Mouse (Mus musculus) kidney, adult 2 months (tissue): ENCODE data around the gene Stpg3. TPM values are rescaled to one million over a fixed set of nuclear protein-coding genes. Genes with fewer than 3 reads are reported as not detected.

Experiments used
- DNase-seq: peaks from one replicate; pipeline ENCODE4 v3.0.0; 2021
- H3K27ac ChIP-seq: fragments of 200-500 bp; 2 replicates; pipeline ENCODE4 v1.5.1; 2012; ENCODE audit warnings: low read depth, low read length, control low read depth, inconsistent platforms; ENCODE audit not compliant: insufficient read depth
- H3K27me3 ChIP-seq: fragments of 200-500 bp; replicated peaks from 2 replicates; pipeline ENCODE4 v1.6.1; 2012; ENCODE audit warnings: mild to moderate bottlenecking, moderate library complexity, low read length, inconsistent platforms; ENCODE audit not compliant: control insufficient read depth, insufficient read depth
- H3K36me3 ChIP-seq: fragments of 200-500 bp; 2 replicates; pipeline ENCODE4 v1.6.1; 2012; ENCODE audit warnings: mild to moderate bottlenecking, moderate library complexity, low read length, inconsistent platforms; ENCODE audit not compliant: control insufficient read depth, insufficient read depth
- H3K4me1 ChIP-seq: fragments of 200-500 bp; 2 replicates; pipeline ENCODE4 v1.6.1; 2011; ENCODE audit warnings: low read length; ENCODE audit not compliant: control insufficient read depth, insufficient read depth
- H3K4me3 ChIP-seq: fragments of 200-500 bp; 2 replicates; pipeline ENCODE4 v1.5.1; 2011; ENCODE audit warnings: mild to moderate bottlenecking, low read depth, low read length, control low read depth; ENCODE audit not compliant: insufficient read depth
- CTCF ChIP-seq: fragments of 200-500 bp; conservative IDR thresholded peaks from 2 replicates; pipeline ENCODE4 v1.5.1; 2011; ENCODE audit warnings: low read depth, mild to moderate bottlenecking, control low read depth, low read length, moderate library complexity, mixed read lengths; ENCODE audit not compliant: insufficient read depth, insufficient read length
- POLR2A ChIP-seq: fragments of 200-500 bp; IDR thresholded peaks from one replicate; pipeline ENCODE4 v1.6.1; 2011; ENCODE audit warnings: low read depth, low read length, control low read depth
- WGBS: fragments of 180-500 bp; shearing (Covaris S2); methylation state at CpG from one replicate; pipeline ENCODE4 v1.1.7; 2018; 5-methylcytosine and 5-hydroxymethylcytosine counted together
- polyA plus RNA-seq: library from polyadenylated mRNA; depleted of rRNA; stranded (reverse); fragments of >200 nt; gene quantifications from 2 replicates; pipeline ENCODE4 v1.2.3, GENCODE M21; 2012

Gene Stpg3
- polyA plus RNA-seq, 1 experiment = 0.42 TPM

- Histone ChIP-seq H3K36me3 (no peaks in the 10 kb centered on the region), H3K4me3 (peak overlapping the region; percentile 4), H3K4me1 (no peaks in the 10 kb centered on the region; the same call in 1 of the 2 replicates), H3K27ac (peak overlapping the region; percentile 32), H3K27me3 (no peaks in the 10 kb centered on the region)
- WGBS = under 1% methylated on average over 7 of the region's 7 CpGs
- DNase-seq = peak; percentile 96
- TF ChIP-seq POLR2A (peak; percentile 10), CTCF (peak; percentile 93)
These were observed 14.0 kb upstream of the Stpg3 start for GRCm38 (mm10) chr2:25228431-25228889.

GRCm38 (mm10) chr2:25227406-25227805 is 13.0 kb upstream of the Stpg3 start:
- DNase-seq = no peak
- WGBS = 86% methylated on average over 4 of the region's 4 CpGs
- H3K36me3 ChIP-seq = no peaks in the 10 kb centered on the region
- no peaks in the 10 kb centered on the region for H3K27me3 ChIP-seq
- no peak overlapping the region for H3K27ac ChIP-seq
- no peak overlapping the region for H3K4me3 ChIP-seq
- TF ChIP-seq CTCF (no peak), POLR2A (no peak)
- no peaks in the 10 kb centered on the region; the same call in 1 of the 2 replicates for H3K4me1 ChIP-seq

- no peak overlapping the region for H3K4me3 ChIP-seq
- WGBS = 87% methylated on average over 5 of the region's 5 CpGs
- no peaks in the 10 kb centered on the region for H3K27me3 ChIP-seq
- H3K27ac ChIP-seq = no peak overlapping the region
- no peaks in the 10 kb centered on the region for H3K36me3 ChIP-seq
- no peak for DNase-seq
- H3K4me1 ChIP-seq = no peaks in the 10 kb centered on the region; the same call in 1 of the 2 replicates
- no peak for TF ChIP-seq CTCF
- TF ChIP-seq POLR2A = no peak
These were observed 12.4 kb upstream of the Stpg3 start for GRCm38 (mm10) chr2:25226864-25227263.

DNA sequence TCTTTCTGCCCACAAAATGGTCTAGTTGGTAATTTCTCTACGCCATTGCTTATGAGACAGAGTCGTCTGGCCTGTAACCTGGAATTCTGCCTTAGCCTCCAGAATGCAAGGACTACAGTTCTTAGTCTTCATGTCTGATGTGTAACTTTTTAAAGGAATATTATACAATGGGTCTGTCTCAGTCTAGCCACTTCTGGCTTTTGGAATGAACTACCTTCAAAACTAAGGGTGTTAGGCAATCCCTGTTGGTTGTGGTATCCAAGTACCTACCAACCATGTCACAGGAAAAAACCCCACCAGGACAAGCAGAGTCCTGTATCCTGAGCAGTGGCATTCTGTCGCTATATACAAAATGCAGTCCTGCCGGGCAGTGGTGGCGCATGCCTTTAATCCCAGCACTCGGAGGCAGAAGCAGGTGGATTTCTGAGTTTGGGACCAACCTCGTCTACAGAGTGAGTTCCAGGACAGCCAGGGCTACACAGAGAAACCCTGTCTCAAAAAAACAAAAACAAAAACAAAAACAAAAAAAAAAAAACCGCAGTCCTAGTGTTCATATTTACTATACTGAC is 11.5 kb upstream of the Stpg3 start:
- Histone ChIP-seq H3K36me3 (no peaks in the 10 kb centered on the region), H3K4me3 (no peak overlapping the region), H3K4me1 (no peaks in the 10 kb centered on the region; the same call in 1 of the 2 replicates), H3K27ac (peak overlapping the region; percentile 97), H3K27me3 (no peaks in the 10 kb centered on the region)
- no peak for TF ChIP-seq CTCF
- TF ChIP-seq POLR2A = no peak
- WGBS = 69% methylated on average over 8 of the region's 8 CpGs
- DNase-seq = no peak

DNA sequence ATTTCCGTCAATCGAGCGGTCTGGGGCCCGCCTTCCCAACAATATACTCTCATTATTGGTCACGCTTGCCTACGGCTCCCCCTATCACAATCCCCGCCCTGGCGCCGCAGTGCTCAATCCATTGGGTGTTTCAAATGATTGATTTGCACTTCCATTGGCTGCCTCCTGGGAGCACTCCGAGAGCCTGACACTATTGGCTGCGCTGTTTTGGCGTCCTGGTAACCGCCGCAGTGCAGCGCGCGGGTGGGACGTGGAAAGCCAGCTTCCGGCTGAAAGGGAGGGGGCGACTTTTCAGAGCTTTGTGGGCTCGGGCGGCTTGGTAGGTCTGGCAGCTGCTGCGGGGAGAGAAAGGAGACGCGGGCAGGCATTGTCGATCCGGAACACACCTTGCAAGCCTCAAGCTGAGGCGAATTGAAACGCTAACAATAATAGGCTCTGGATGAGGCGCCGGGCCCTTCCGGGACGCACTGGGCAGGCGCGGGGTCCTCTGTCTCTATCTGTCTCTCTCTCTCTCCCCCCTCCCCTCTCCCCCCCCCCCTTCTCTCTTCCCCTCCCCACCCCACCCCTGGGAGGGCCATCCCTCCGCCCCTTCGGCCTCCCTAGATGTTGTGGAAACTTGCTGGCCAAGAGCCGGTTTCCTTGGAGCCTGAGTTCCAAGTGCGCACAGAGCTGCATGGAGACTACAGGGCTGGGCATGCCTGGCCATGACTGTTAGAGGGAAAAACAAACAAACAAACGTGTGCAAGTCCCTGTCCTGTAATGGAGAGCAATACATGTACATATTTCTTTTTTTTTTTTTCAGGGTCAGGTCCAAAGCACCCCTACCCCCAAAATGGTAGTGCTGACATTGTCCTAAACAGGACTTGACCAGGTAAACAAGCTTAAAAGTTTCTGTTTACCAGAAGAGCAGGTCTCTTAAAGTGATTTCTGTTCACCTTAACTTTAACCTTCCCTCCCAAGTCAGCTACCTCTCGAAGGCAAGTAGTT is 10.6 kb upstream of the Stpg3 start:
- Histone ChIP-seq H3K27me3 (no peaks in the 10 kb centered on the region), H3K4me1 (no peaks in the 10 kb centered on the region; the same call in 1 of the 2 replicates), H3K4me3 (peak overlapping the region; percentile 72), H3K36me3 (no peaks in the 10 kb centered on the region), H3K27ac (peak overlapping the region; percentile 97)
- 1% methylated on average over 41 of the region's 41 CpGs for WGBS
- TF ChIP-seq CTCF = no peak
- peak; percentile 100 for DNase-seq

DNA sequence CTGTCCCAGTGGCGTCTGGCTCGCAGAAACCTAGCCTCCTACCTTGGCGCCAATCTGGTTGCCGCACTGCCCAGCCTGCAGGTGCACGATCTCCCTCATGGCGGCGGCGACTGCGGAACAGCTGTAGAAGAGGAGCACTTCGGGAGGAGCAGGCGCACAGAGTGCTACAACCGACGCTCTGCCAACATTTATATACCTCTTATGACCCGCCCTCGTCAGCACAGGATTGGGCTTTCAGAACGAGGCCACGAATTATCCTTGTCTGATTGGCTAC is 10.0 kb upstream of the Stpg3 start, which contains the start of gene Tubb4b:
Gene Tubb4b, minus strand, starts transcription at position 211 of the 274 bp plus-strand sequence.
- peak within 1 kb of the TSS; percentile 97 for H3K27ac ChIP-seq
- H3K4me1 ChIP-seq = no peaks in the 10 kb centered on the region; the same call in 1 of the 2 replicates
- DNase-seq = no peak
- TF ChIP-seq POLR2A = peak; percentile 99
- 0 out of 2 replicates have a peak, but pooled peaks have one; percentile 34 for TF ChIP-seq CTCF
- no peaks in the 10 kb centered on the region for H3K36me3 ChIP-seq
- WGBS = 0% methylated on average over 17 of the region's 17 CpGs
- peak within 1 kb of the TSS; percentile 78 for H3K4me3 ChIP-seq
- no peaks in the 10 kb centered on the region for H3K27me3 ChIP-seq
